Mouse (Mus musculus) embryonic fibroblast, embryonic 13.5 days (primary cell): ENCODE measurements around the gene Hibadh.

Source experiments
- CTCF ChIP-seq: IDR thresholded peaks from 2 replicates; pipeline ENCODE4 v1.5.1; 2011; ENCODE audit warnings: mild to moderate bottlenecking, control low read depth, low read length, moderate library complexity, borderline replicate concordance; ENCODE audit not compliant: insufficient read depth
- POLR2A ChIP-seq: IDR thresholded peaks from 2 replicates; pipeline ENCODE4 v1.6.1; 2011; ENCODE audit warnings: low read depth, mild to moderate bottlenecking, control low read depth, low read length, moderate library complexity

DNA sequence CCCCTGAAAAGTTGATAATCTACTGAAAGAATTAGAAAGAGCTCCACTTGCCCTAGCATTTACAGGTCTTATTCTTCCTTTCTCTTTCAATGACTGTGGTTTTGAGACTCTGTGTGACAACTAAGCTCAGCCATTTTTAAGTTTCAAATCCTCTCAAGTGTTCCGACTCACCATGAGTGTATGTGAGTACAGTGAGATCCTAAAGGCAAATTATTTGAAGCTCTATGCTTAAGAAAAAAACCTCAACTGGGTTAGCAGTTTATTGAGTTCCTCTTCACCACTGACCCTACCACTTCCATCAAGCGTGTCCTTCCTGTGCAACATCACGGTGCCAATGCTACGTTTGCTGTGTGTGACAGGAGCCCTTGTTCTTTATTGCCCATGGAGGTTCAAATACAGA is 9.6 kb downstream of the Hibadh start:
- TF ChIP-seq CTCF (no peak), POLR2A (no peak)
